Mouse (Mus musculus): ENCODE measurements around the gene Itsn1.

Gene Itsn1

GRCm38 (mm10) chr16:91932843-91933518 is 203.9 kb downstream of the Itsn1 start:
- H3K4me1 ChIP-seq (replicated peaks; ENCODE audit: low read depth, low read length): peaks cover 61% of the 10 kb centered on the region
- no peaks in the 10 kb centered on the region for H3K9me3 ChIP-seq (ENCODE audit: low read length)
- H3K4me3 ChIP-seq (replicated peaks; ENCODE audit: low read length): peak overlapping the region; percentile 33; the same call in 1 of the 2 replicates
- H3K27me3 ChIP-seq (ENCODE audit: insufficient read depth, low read length): peaks cover 1% of the 10 kb centered on the region
- TF ChIP-seq CTCF (conservative IDR thresholded peaks at IDR 0.05; ENCODE audit: low read length) (no peak), NANOG (IDR thresholded peaks at IDR 0.05; ENCODE audit: borderline replicate concordance, low read length) (no peak), POU5F1 (IDR thresholded peaks at IDR 0.05; ENCODE audit: borderline replicate concordance, low read length) (no peak)
- peaks cover 24% of the 10 kb centered on the region for H3K36me3 ChIP-seq (ENCODE audit: insufficient read depth, low read length)

- no peak for TF ChIP-seq NANOG (IDR thresholded peaks at IDR 0.05; ENCODE audit: borderline replicate concordance, low read length)
- TF ChIP-seq POU5F1 (IDR thresholded peaks at IDR 0.05; ENCODE audit: borderline replicate concordance, low read length): no peak
- TF ChIP-seq CTCF (conservative IDR thresholded peaks at IDR 0.05; ENCODE audit: low read length): peak; percentile 87
Observed at GRCm38 (mm10) chr16:91935108-91935507, 206.0 kb downstream of the Itsn1 start.

GRCm38 (mm10) chr16:91935726-91936125 is 206.6 kb downstream of the Itsn1 start:
- peaks cover 38% of the 10 kb centered on the region for H3K4me1 ChIP-seq (replicated peaks; ENCODE audit: low read depth, low read length)
- no peaks in the 10 kb centered on the region for H3K36me3 ChIP-seq (ENCODE audit: insufficient read depth, low read length)
- peak; percentile 14; the same call in 1 of the 2 replicates for TF ChIP-seq CTCF (conservative IDR thresholded peaks at IDR 0.05; ENCODE audit: low read length)
- no peak for TF ChIP-seq NANOG (IDR thresholded peaks at IDR 0.05; ENCODE audit: borderline replicate concordance, low read length)
- no peaks in the 10 kb centered on the region for H3K9me3 ChIP-seq (ENCODE audit: low read length)
- peak overlapping the region; percentile 33 for H3K4me3 ChIP-seq (replicated peaks; ENCODE audit: low read length)
- H3K27me3 ChIP-seq (ENCODE audit: insufficient read depth, low read length): peaks cover 12% of the 10 kb centered on the region

More at GRCm38 (mm10) chr16:91935108-91935507, 206.0 kb downstream of the Itsn1 start:
- Histone ChIP-seq H3K4me3 (replicated peaks; ENCODE audit: low read length) (peak overlapping the region; percentile 33), H3K36me3 (ENCODE audit: insufficient read depth, low read length) (peaks cover 3% of the 10 kb centered on the region; the same call in 1 of the 2 replicates), H3K4me1 (replicated peaks; ENCODE audit: low read depth, low read length) (peaks cover 41% of the 10 kb centered on the region), H3K9me3 (ENCODE audit: low read length) (no peaks in the 10 kb centered on the region), H3K27me3 (ENCODE audit: insufficient read depth, low read length) (peaks cover 9% of the 10 kb centered on the region)

GRCm38 (mm10) chr16:91936340-91937030 is 207.4 kb downstream of the Itsn1 start:
- Histone ChIP-seq H3K9me3 (ENCODE audit: low read length) (no peaks in the 10 kb centered on the region), H3K36me3 (ENCODE audit: insufficient read depth, low read length) (no peaks in the 10 kb centered on the region), H3K27me3 (ENCODE audit: insufficient read depth, low read length) (peaks cover 18% of the 10 kb centered on the region), H3K4me1 (replicated peaks; ENCODE audit: low read depth, low read length) (peaks cover 42% of the 10 kb centered on the region), H3K4me3 (replicated peaks; ENCODE audit: low read length) (no peak overlapping the region)
- TF ChIP-seq NANOG (IDR thresholded peaks at IDR 0.05; ENCODE audit: borderline replicate concordance, low read length) (no peak), CTCF (conservative IDR thresholded peaks at IDR 0.05; ENCODE audit: low read length) (peak; percentile 74), POU5F1 (IDR thresholded peaks at IDR 0.05; ENCODE audit: borderline replicate concordance, low read length) (no peak)

GRCm38 (mm10) chr16:91937281-91937680 is 208.2 kb downstream of the Itsn1 start:
- no peaks in the 10 kb centered on the region for H3K9me3 ChIP-seq (ENCODE audit: low read length)
- peaks cover 44% of the 10 kb centered on the region for H3K4me1 ChIP-seq (replicated peaks; ENCODE audit: low read depth, low read length)
- no peaks in the 10 kb centered on the region for H3K36me3 ChIP-seq (ENCODE audit: insufficient read depth, low read length)
- TF ChIP-seq CTCF (conservative IDR thresholded peaks at IDR 0.05; ENCODE audit: low read length): no peak
- TF ChIP-seq POU5F1 (IDR thresholded peaks at IDR 0.05; ENCODE audit: borderline replicate concordance, low read length): no peak
- TF ChIP-seq NANOG (IDR thresholded peaks at IDR 0.05; ENCODE audit: borderline replicate concordance, low read length): no peak
- peaks cover 21% of the 10 kb centered on the region for H3K27me3 ChIP-seq (ENCODE audit: insufficient read depth, low read length)
- no peak overlapping the region for H3K4me3 ChIP-seq (replicated peaks; ENCODE audit: low read length)

GRCm38 (mm10) chr16:91938141-91938540 is 209.1 kb downstream of the Itsn1 start:
- H3K4me3 ChIP-seq (replicated peaks; ENCODE audit: low read length): no peak overlapping the region
- peaks cover 3% of the 10 kb centered on the region for H3K9me3 ChIP-seq (ENCODE audit: low read length)
- TF ChIP-seq NANOG (IDR thresholded peaks at IDR 0.05; ENCODE audit: borderline replicate concordance, low read length) (no peak), CTCF (conservative IDR thresholded peaks at IDR 0.05; ENCODE audit: low read length) (no peak)
- no peaks in the 10 kb centered on the region for H3K36me3 ChIP-seq (ENCODE audit: insufficient read depth, low read length)
- H3K4me1 ChIP-seq (replicated peaks; ENCODE audit: low read depth, low read length): peaks cover 43% of the 10 kb centered on the region
- H3K27me3 ChIP-seq (ENCODE audit: insufficient read depth, low read length): peaks cover 22% of the 10 kb centered on the region

GRCm38 (mm10) chr16:91940726-91941125 is 211.6 kb downstream of the Itsn1 start:
- Histone ChIP-seq H3K36me3 (ENCODE audit: insufficient read depth, low read length) (no peaks in the 10 kb centered on the region), H3K27me3 (ENCODE audit: insufficient read depth, low read length) (peaks cover 22% of the 10 kb centered on the region), H3K4me1 (replicated peaks; ENCODE audit: low read depth, low read length) (peaks cover 34% of the 10 kb centered on the region), H3K4me3 (replicated peaks; ENCODE audit: low read length) (no peak overlapping the region), H3K9me3 (ENCODE audit: low read length) (peaks cover 6% of the 10 kb centered on the region)
- no peak for TF ChIP-seq POU5F1 (IDR thresholded peaks at IDR 0.05; ENCODE audit: borderline replicate concordance, low read length)

GRCm38 (mm10) chr16:91942201-91942600 is 213.1 kb downstream of the Itsn1 start:
- H3K4me3 ChIP-seq (replicated peaks; ENCODE audit: low read length): 0 out of 2 replicates have a peak overlapping the region, but pooled peaks have one; percentile 10
- H3K27me3 ChIP-seq (ENCODE audit: insufficient read depth, low read length): peaks cover 34% of the 10 kb centered on the region
- peaks cover 6% of the 10 kb centered on the region for H3K9me3 ChIP-seq (ENCODE audit: low read length)
- no peaks in the 10 kb centered on the region for H3K36me3 ChIP-seq (ENCODE audit: insufficient read depth, low read length)
- TF ChIP-seq POU5F1 (IDR thresholded peaks at IDR 0.05; ENCODE audit: borderline replicate concordance, low read length): no peak
- H3K4me1 ChIP-seq (replicated peaks; ENCODE audit: low read depth, low read length): peaks cover 34% of the 10 kb centered on the region

Data from E14TG2a.4 (cell line).